Mouse (Mus musculus): Measurements from ENCODE around the gene Gm29609. TPM values are rescaled to one million over a fixed set of nuclear protein-coding genes. Genes with fewer than 3 reads are reported as not detected.

The Gm29609 gene
- 2.3 TPM for polyA plus RNA-seq (2017; shearing (Covaris generic))

GRCm38 (mm10) chr5:31179766-31180630, at the start of gene Gm29609, which contains the start of gene Gtf3c2:
TSS of gene Gm29609 (minus strand) at chr5:31179911.
TSS of gene Gtf3c2 (minus strand) at chr5:31180144.

GRCm38 (mm10) chr5:31220448-31221303, 41.0 kb upstream of the Gm29609 start, which contains the start of gene Ppm1g:
TSS of gene Ppm1g (minus strand) at chr5:31220687.

GRCm38 (mm10) chr5:31201742-31202590, 22.3 kb upstream of the Gm29609 start, which contains the start of gene Zfp513:
TSS of gene Zfp513 (minus strand) at chr5:31202303.

GRCm38 (mm10) chr5:31192939-31193630, 13.4 kb upstream of the Gm29609 start, which contains the start of the genes Snx17 and Eif2b4:
TSS of gene Snx17 (plus strand) at chr5:31193227.
TSS of gene Eif2b4 (minus strand) at chr5:31193430.

GRCm38 (mm10) chr5:31154152-31154553, 25.6 kb downstream of the Gm29609 start, which contains the start of gene Mpv17:
TSS of gene Mpv17 (minus strand) at chr5:31154251.

GRCm38 (mm10) chr5:31138241-31138967, 41.3 kb downstream of the Gm29609 start, which contains the start of gene Ucn:
TSS of gene Ucn (minus strand) at chr5:31138829.

GRCm38 (mm10) chr5:31116354-31116753, 63.4 kb downstream of the Gm29609 start, which contains the start of gene Trim54:
TSS of gene Trim54 (plus strand) at chr5:31116712.

GRCm38 (mm10) chr5:31108000-31108490, 71.7 kb downstream of the Gm29609 start, which contains the start of gene Slc30a3:
TSS of gene Slc30a3 (minus strand) at chr5:31108237.

GRCm38 (mm10) chr5:31105814-31106335, 73.8 kb downstream of the Gm29609 start, which contains the start of gene Dnajc5g:
TSS of gene Dnajc5g (plus strand) at chr5:31106285.

Other genes starting within 250 kb of the Gm29609 start
- 0.55 TPM for gene Cgref1, start 234.3 kb downstream of the Gm29609 start, polyA plus RNA-seq (2017; shearing (Covaris generic))
- gene Preb, start 219.6 kb downstream of the Gm29609 start, polyA plus RNA-seq (2017; shearing (Covaris generic)), result 228 TPM
- not detected for gene Tcf23, start 211.2 kb downstream of the Gm29609 start, polyA plus RNA-seq (2017; shearing (Covaris generic))
- 117 TPM for gene Atraid, start 131.6 kb downstream of the Gm29609 start, polyA plus RNA-seq (2017; shearing (Covaris generic))
- 12.3 TPM for gene Slc5a6, start 131.0 kb downstream of the Gm29609 start, polyA plus RNA-seq (2017; shearing (Covaris generic))
- gene Cad, start 125.1 kb downstream of the Gm29609 start, polyA plus RNA-seq (2017; shearing (Covaris generic)), result 23.1 TPM
- gene Dnajc5g, start 73.6 kb downstream of the Gm29609 start, polyA plus RNA-seq (2017; shearing (Covaris generic)), result not detected
- 1.4 TPM for gene Slc30a3, start 71.7 kb downstream of the Gm29609 start, polyA plus RNA-seq (2017; shearing (Covaris generic))
- gene Trim54, start 63.2 kb downstream of the Gm29609 start, polyA plus RNA-seq (2017; shearing (Covaris generic)), result not detected
- gene Ucn, start 41.1 kb downstream of the Gm29609 start, polyA plus RNA-seq (2017; shearing (Covaris generic)), result not detected
- 46.5 TPM for gene Mpv17, start 25.7 kb downstream of the Gm29609 start, polyA plus RNA-seq (2017; shearing (Covaris generic))
- 116 TPM for gene Gtf3c2, start 233 bp upstream of the Gm29609 start, polyA plus RNA-seq (2017; shearing (Covaris generic))
- gene Snx17, start 13.3 kb upstream of the Gm29609 start, polyA plus RNA-seq (2017; shearing (Covaris generic)), result 154 TPM
- gene Eif2b4, start 13.5 kb upstream of the Gm29609 start, polyA plus RNA-seq (2017; shearing (Covaris generic)), result 85.1 TPM
- gene Zfp513, start 22.4 kb upstream of the Gm29609 start, polyA plus RNA-seq (2017; shearing (Covaris generic)), result 18.3 TPM
- 39.9 TPM for gene Ppm1g, start 40.8 kb upstream of the Gm29609 start, polyA plus RNA-seq (2017; shearing (Covaris generic))
- 205 TPM for gene Nrbp1, start 61.0 kb upstream of the Gm29609 start, polyA plus RNA-seq (2017; shearing (Covaris generic))
- not detected for gene Gm9970, start 61.3 kb upstream of the Gm29609 start, polyA plus RNA-seq (2017; shearing (Covaris generic))
- gene Krtcap3, start 71.8 kb upstream of the Gm29609 start, polyA plus RNA-seq (2017; shearing (Covaris generic)), result 54.3 TPM
- 10.2 TPM for gene Ift172, start 111.2 kb upstream of the Gm29609 start, polyA plus RNA-seq (2017; shearing (Covaris generic))
- not detected for gene Fndc4, start 116.2 kb upstream of the Gm29609 start, polyA plus RNA-seq (2017; shearing (Covaris generic))
- not detected for gene Gckr, start 117.5 kb upstream of the Gm29609 start, polyA plus RNA-seq (2017; shearing (Covaris generic))